Mouse (Mus musculus): ENCODE results near the gene Olfr1340. TPM values are rescaled to one million over a fixed set of nuclear protein-coding genes. Genes with fewer than 3 reads are reported as not detected.

Olfr1340 gene
- total RNA-seq (2022) = not detected

- no peak for DNase-seq (ENCODE audit: low spot score in 2 of 2)
Measured at GRCm38 (mm10) chr4:118719838-118720237, at the start of gene Olfr1340. Olfr1340 (plus strand) TSS chr4:118720138.

GRCm38 (mm10) chr4:118687086-118687485 is 32.9 kb upstream of the Olfr1340 start:
- DNase-seq (ENCODE audit: low spot score in 2 of 2) = no peak

- DNase-seq (ENCODE audit: low spot score in 2 of 2) = no peak
Measured at GRCm38 (mm10) chr4:118692412-118692973, 27.4 kb upstream of the Olfr1340 start, which contains the start of gene Olfr1342. Olfr1342 (minus strand) TSS chr4:118692756.

- no peak for DNase-seq (ENCODE audit: low spot score in 2 of 2)
Measured at GRCm38 (mm10) chr4:118693812-118694211, 26.1 kb upstream of the Olfr1340 start.

- no peak for DNase-seq (ENCODE audit: low spot score in 2 of 2)
Measured at GRCm38 (mm10) chr4:118703223-118703622, 16.7 kb upstream of the Olfr1340 start, which contains the start of gene Olfr1341. Olfr1341 (plus strand) TSS chr4:118703523.

GRCm38 (mm10) chr4:118708086-118708485 is 11.9 kb upstream of the Olfr1340 start:
- DNase-seq (ENCODE audit: low spot score in 2 of 2) = no peak

- DNase-seq (ENCODE audit: low spot score in 2 of 2) = no peak
Measured at GRCm38 (mm10) chr4:118711656-118712055, 8.3 kb upstream of the Olfr1340 start.

- DNase-seq (ENCODE audit: low spot score in 2 of 2) = no peak
Measured at GRCm38 (mm10) chr4:118721742-118722483, 2.0 kb downstream of the Olfr1340 start.

- no peak for DNase-seq (ENCODE audit: low spot score in 2 of 2)
Measured at GRCm38 (mm10) chr4:118731875-118732274, 11.9 kb downstream of the Olfr1340 start, which contains the start of gene Olfr1339. Olfr1339 (plus strand) TSS chr4:118732175.

GRCm38 (mm10) chr4:118739574-118739973 is 19.6 kb downstream of the Olfr1340 start:
- DNase-seq (ENCODE audit: low spot score in 2 of 2) = no peak

- no peak for DNase-seq (ENCODE audit: low spot score in 2 of 2)
Measured at GRCm38 (mm10) chr4:118740988-118741698, 21.2 kb downstream of the Olfr1340 start.

GRCm38 (mm10) chr4:118741881-118742280 is 21.9 kb downstream of the Olfr1340 start:
- DNase-seq (ENCODE audit: low spot score in 2 of 2) = peak in 1 of 2 experiments; percentile 3

GRCm38 (mm10) chr4:118758637-118759036 is 38.7 kb downstream of the Olfr1340 start, which contains the start of gene Olfr1338:
Olfr1338 (minus strand) TSS chr4:118758737.
- DNase-seq (ENCODE audit: low spot score in 2 of 2) = no peak

Other genes with a start within 250 kb of the Olfr1340 start
- 1 to 10 TPM; 6.7 to 7.5 (median 7.3) TPM for gene Tie1, start 230.1 kb upstream of the Olfr1340 start, total RNA-seq (2022)
- gene 2610528J11Rik, start 193.1 kb upstream of the Olfr1340 start, total RNA-seq (2022) = not detected
- gene Tmem125, start 176.1 kb upstream of the Olfr1340 start, total RNA-seq (2022) = 1 to 10 TPM; 5.4 to 9.7 (median 8.7) TPM
- 1 to 10 TPM in 3 of 4 experiments, under 1 TPM in 1; 0.68 to 1.3 (median 1.1) TPM for gene Cfap57, start 99.4 kb upstream of the Olfr1340 start, total RNA-seq (2022)
- gene Ebna1bp2, start 99.3 kb upstream of the Olfr1340 start, total RNA-seq (2022) = 10 to 100 TPM; 49.7 to 59.9 (median 54.7) TPM
- not detected for gene Olfr62, start 61.2 kb upstream of the Olfr1340 start, total RNA-seq (2022)
- not detected for gene Olfr1342, start 27.4 kb upstream of the Olfr1340 start, total RNA-seq (2022)
- gene Olfr1341, start 16.6 kb upstream of the Olfr1340 start, total RNA-seq (2022) = not detected
- not detected for gene Olfr1339, start 12.0 kb downstream of the Olfr1340 start, total RNA-seq (2022)
- gene Olfr1338, start 38.6 kb downstream of the Olfr1340 start, total RNA-seq (2022) = not detected
- not detected for gene Olfr1337, start 62.4 kb downstream of the Olfr1340 start, total RNA-seq (2022)
- gene Olfr1335, start 89.8 kb downstream of the Olfr1340 start, total RNA-seq (2022) = not detected
- gene Olfr1333, start 116.1 kb downstream of the Olfr1340 start, total RNA-seq (2022) = not detected
- gene Olfr1331, start 144.5 kb downstream of the Olfr1340 start, total RNA-seq (2022) = not detected
- not detected for gene Olfr1330, start 168.5 kb downstream of the Olfr1340 start, total RNA-seq (2022)
- not detected for gene Olfr1329, start 197.3 kb downstream of the Olfr1340 start, total RNA-seq (2022)
- not detected for gene Olfr1328, start 218.5 kb downstream of the Olfr1340 start, total RNA-seq (2022)
- under 1 TPM in 3 of 4 experiments, not detected in 1; 0.23 to 0.43 (median 0.25) TPM for gene Lao1, start 241.4 kb downstream of the Olfr1340 start, total RNA-seq (2022)

Data from layer of hippocampus, adult 8-10 months (tissue).